Mouse (Mus musculus): ENCODE measurements around the gene Olfr212.

DNA sequence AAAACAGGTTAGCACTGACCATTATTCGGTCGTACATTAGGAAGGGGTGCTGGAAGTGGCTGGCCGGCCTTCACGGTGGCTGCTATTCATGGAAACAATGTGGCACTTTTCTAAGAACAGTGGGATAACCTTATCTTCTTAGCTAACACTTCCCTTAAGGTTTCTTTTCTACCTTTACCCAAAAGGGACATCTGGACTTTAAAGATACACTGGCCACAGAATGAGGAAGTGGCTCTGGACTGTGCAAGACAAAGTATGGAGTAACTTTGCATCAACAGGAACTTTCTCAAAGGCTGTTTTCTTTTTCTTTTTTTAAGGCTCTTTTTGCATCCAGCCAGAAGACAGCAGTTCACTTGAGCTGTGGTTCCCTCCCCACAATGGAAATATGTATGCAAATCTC lies 47.6 kb upstream of the Olfr212 start:
- TF ChIP-seq POLR2A (IDR thresholded peaks at IDR 0.05; ENCODE audit: extremely low read depth, insufficient read depth, low read length) (no peak), CTCF (IDR thresholded peaks at IDR 0.05; ENCODE audit: extremely low read depth, insufficient read depth, low read length) (no peak)

Measured in cortical plate, adult 2 months (tissue).